10 mouse cellular contexts compared by ENCODE assay signal in genomic region chr6:119416643-119417042, GRCm38 (mm10). TPM values are rescaled to one million over a fixed set of nuclear protein-coding genes. Genes with fewer than 3 reads are reported as not detected.
DNase-seq lines count a peak whose midpoint lies in the region; ATAC-seq lines count a peak whose summit lies in the region.
"Had no signal": no experiment of that assay in that cellular context is flagged by ENCODE, and none has a peak within 500 bp of the region (broad histone marks: within the 10 kb centered on the region; RNA-seq: fewer than 3 reads in every experiment).

No protein-coding gene starts in this region.

- intact Hi-C loops in heart, postnatal 25 days (cut with DNase I): no loop called here

- no peak overlapping the region for H3K27ac ChIP-seq in heart, embryonic 11.5 days (ENCODE audit: low read depth, low read length)
- no peak overlapping the region for H3K27ac ChIP-seq in lung, embryonic 16.5 days (ENCODE audit: low read length)
- H3K27ac ChIP-seq in midbrain, embryonic 16.5 days (ENCODE audit: low read length): no peak overlapping the region

- H3K36me3 ChIP-seq in heart, embryonic 11.5 days (ENCODE audit: control insufficient read depth, insufficient read depth, low read length): no peaks in the 10 kb centered on the region
- H3K36me3 ChIP-seq in lung, embryonic 16.5 days (ENCODE audit: control insufficient read depth, insufficient read depth, low read length): no peaks in the 10 kb centered on the region
- no peaks in the 10 kb centered on the region for H3K36me3 ChIP-seq in midbrain, embryonic 16.5 days (ENCODE audit: control insufficient read depth, insufficient read depth, low read length)

- H3K9me3 ChIP-seq in heart, embryonic 11.5 days (replicated peaks; ENCODE audit: control insufficient read depth, low read length): no peaks in the 10 kb centered on the region
- no peaks in the 10 kb centered on the region for H3K9me3 ChIP-seq in lung, embryonic 16.5 days (ENCODE audit: control insufficient read depth, low read length)
- H3K9me3 ChIP-seq in midbrain, embryonic 16.5 days (replicated peaks; ENCODE audit: control insufficient read depth, low read length, poor library complexity, severe bottlenecking): no peaks in the 10 kb centered on the region

- H3K9ac ChIP-seq in heart, embryonic 11.5 days (ENCODE audit: low read depth, low read length): no peak overlapping the region
- 0 out of 2 replicates have a peak overlapping the region, but pooled peaks have one; percentile 26 for H3K9ac ChIP-seq in lung, embryonic 16.5 days (ENCODE audit: low read length)
- no peak overlapping the region for H3K9ac ChIP-seq in midbrain, embryonic 16.5 days (ENCODE audit: low read depth, low read length)

- ATAC-seq in heart, embryonic 11.5 days (replicated peaks; ENCODE audit: insufficient number of reproducible peaks, low FRiP score, low TSS enrichment): no peak
- ATAC-seq in lung, embryonic 16.5 days (ENCODE audit: low read depth): no peak
- peak; percentile 36 for ATAC-seq in granulocyte monocyte progenitor cell, adult 5-6 weeks (replicated peaks; ENCODE audit: poor library complexity, severe bottlenecking)
- ATAC-seq in megakaryocyte progenitor cell, adult 5-6 weeks (replicated peaks; ENCODE audit: poor library complexity): peak; percentile 38; the same call in 1 of the 2 replicates
- ATAC-seq in midbrain, embryonic 16.5 days: no peak
- ATAC-seq: inflammation-experienced regulatory T-cells, adult 6 months had no signal

- H3K4me3 ChIP-seq in heart, embryonic 11.5 days (ENCODE audit: low read depth, low read length): no peak overlapping the region
- H3K4me3 ChIP-seq in lung, embryonic 16.5 days (ENCODE audit: low read length): no peak overlapping the region
- H3K4me3 ChIP-seq in midbrain, embryonic 16.5 days (ENCODE audit: low read depth, low read length): no peak overlapping the region

- no peaks in the 10 kb centered on the region for H3K27me3 ChIP-seq in heart, embryonic 11.5 days (ENCODE audit: control insufficient read depth, insufficient read depth, low read length)
- no peaks in the 10 kb centered on the region for H3K27me3 ChIP-seq in lung, embryonic 16.5 days (ENCODE audit: control insufficient read depth, insufficient read depth, low read depth, low read length)
- no peaks in the 10 kb centered on the region for H3K27me3 ChIP-seq in midbrain, embryonic 16.5 days (ENCODE audit: control insufficient read depth, insufficient read depth, low read depth, low read length)

- H3K4me2 ChIP-seq in heart, embryonic 11.5 days: peak overlapping the region; percentile 63; the same call in 1 of the 2 replicates
- no peak overlapping the region for H3K4me2 ChIP-seq in lung, embryonic 16.5 days (ENCODE audit: low read depth, low read length)
- H3K4me2 ChIP-seq in midbrain, embryonic 16.5 days (ENCODE audit: low read length): no peak overlapping the region

- peaks cover 12% of the 10 kb centered on the region; the same call in 1 of the 2 replicates for H3K4me1 ChIP-seq in heart, embryonic 11.5 days (ENCODE audit: control insufficient read depth, insufficient read depth, low read length)
- peaks cover 2% of the 10 kb centered on the region; the same call in 1 of the 2 replicates for H3K4me1 ChIP-seq in lung, embryonic 16.5 days (replicated peaks; ENCODE audit: control insufficient read depth, insufficient read depth, low read length)
- H3K4me1 ChIP-seq in midbrain, embryonic 16.5 days (ENCODE audit: control insufficient read depth, insufficient read depth, low read length): no peaks in the 10 kb centered on the region

- DNase-seq in heart, postnatal 25 days (ENCODE audit: low spot score): no peak
- no peak for DNase-seq in lung, postnatal 10 days
- no peak for DNase-seq in kidney, postnatal 4 days
- DNase-seq: right cerebral cortex, postnatal 14 days had no signal

- WGBS in heart, embryonic 11.5 days (ENCODE audit: insufficient replicate concordance): 71% methylated on average over 6 of the region's 6 CpGs
- WGBS in lung, embryonic 16.5 days: 60% methylated on average over 6 of the region's 6 CpGs
- WGBS in midbrain, embryonic 16.5 days: 71% methylated on average over 6 of the region's 6 CpGs

RNA-seq across cellular contexts. Expression of gene Adipor2, which starts 0.9 kb away (rescaled TPM):
- polyA plus RNA-seq in heart, embryonic 11.5 days (2014; fragmentation: Nextera tagmentation; extraction: Ambion mirVana): 11.5 and 22.6 TPM in 2 replicates
- 10 to 100 TPM; 56.1 to 58.0 TPM for total RNA-seq in heart, postnatal 25 days (2021)
- polyA plus RNA-seq in lung, embryonic 16.5 days (2015; fragmentation: Nextera tagmentation; extraction: Ambion mirVana): 43.4 and 46.4 TPM in 2 replicates
- 58.4 and 62.3 TPM in 2 replicates for total RNA-seq in granulocyte monocyte progenitor cell, adult 5-6 weeks (2014; fragmentation: Nextera tagmentation)
- total RNA-seq in granulocyte monocyte progenitor cell, adult 5-6 weeks (2017): 75.4 and 85.1 TPM in 2 replicates
- 57.1 and 64.4 TPM in 2 replicates for total RNA-seq in megakaryocyte progenitor cell, adult 5-6 weeks (2015)
- 71.4 and 85.8 TPM in 2 replicates for total RNA-seq in megakaryocyte progenitor cell, adult 5-6 weeks (2017)
- polyA plus RNA-seq in midbrain, embryonic 16.5 days (2015; fragmentation: Nextera tagmentation; extraction: Ambion mirVana): 32.8 and 39.3 TPM in 2 replicates

Comparison
In these comparisons a context has a peak if more than half of its experiments do, and no peak if none do; other contexts are left out.
1. ATAC-seq: peak in granulocyte monocyte progenitor cell, adult 5-6 weeks (single experiment) and megakaryocyte progenitor cell, adult 5-6 weeks (single experiment); none in heart, embryonic 11.5 days (single experiment), lung, embryonic 16.5 days (single experiment) and midbrain, embryonic 16.5 days (single experiment).